Mouse (Mus musculus) midbrain, embryonic 10.5 days (tissue): ENCODE results near the gene Bcl7c. TPM values are rescaled to one million over a fixed set of nuclear protein-coding genes. Genes with fewer than 3 reads are reported as not detected.
A peak's percentile ranks its signal among the peaks of the same experiment; 100 is the strongest.

ENCODE experiments used
- DNase-seq: peaks from one replicate; pipeline ENCODE4 v3.0.0-alpha.2; 2017; ENCODE audit warnings: low spot score
- H3K27ac ChIP-seq: fragments of 300-500 bp; sonication (generic); replicated peaks from 2 replicates; pipeline ENCODE4 v1.5.1; 2016; ENCODE audit warnings: mild to moderate bottlenecking
- H3K27me3 ChIP-seq: fragments of 300-500 bp; sonication (generic); 2 replicates; pipeline ENCODE4 v1.6.1; 2016; ENCODE audit warnings: low read depth, mild to moderate bottlenecking; ENCODE audit not compliant: poor library complexity, severe bottlenecking
- H3K36me3 ChIP-seq: fragments of 300-500 bp; sonication (generic); 2 replicates; pipeline ENCODE4 v1.6.1; 2016; ENCODE audit warnings: mild to moderate bottlenecking, moderate library complexity
- H3K4me1 ChIP-seq: fragments of 300-500 bp; sonication (generic); 2 replicates; pipeline ENCODE4 v1.6.1; 2016
- H3K4me3 ChIP-seq: fragments of 300-500 bp; sonication (generic); 2 replicates; pipeline ENCODE4 v1.5.1; 2016; ENCODE audit warnings: mild to moderate bottlenecking, moderate library complexity
- H3K9me3 ChIP-seq: fragments of 300-500 bp; sonication (generic); replicated peaks from 2 replicates; pipeline ENCODE4 v1.6.1; 2016; ENCODE audit warnings: mild to moderate bottlenecking
- WGBS: fragments of 180-500 bp; shearing (Covaris S2); methylation state at CpG from one replicate; pipeline ENCODE4 v1.1.7; 2016; 5-methylcytosine and 5-hydroxymethylcytosine counted together
- polyA plus RNA-seq: library from polyadenylated mRNA; unstranded; fragments of >200 nt; fragmentation: Nextera tagmentation; extraction: Ambion mirVana; gene quantifications from 2 replicates; pipeline ENCODE4 v1.2.1, GENCODE M21; 2016

Gene Bcl7c
- 47.8 and 48.9 TPM in 2 replicates for polyA plus RNA-seq

DNA sequence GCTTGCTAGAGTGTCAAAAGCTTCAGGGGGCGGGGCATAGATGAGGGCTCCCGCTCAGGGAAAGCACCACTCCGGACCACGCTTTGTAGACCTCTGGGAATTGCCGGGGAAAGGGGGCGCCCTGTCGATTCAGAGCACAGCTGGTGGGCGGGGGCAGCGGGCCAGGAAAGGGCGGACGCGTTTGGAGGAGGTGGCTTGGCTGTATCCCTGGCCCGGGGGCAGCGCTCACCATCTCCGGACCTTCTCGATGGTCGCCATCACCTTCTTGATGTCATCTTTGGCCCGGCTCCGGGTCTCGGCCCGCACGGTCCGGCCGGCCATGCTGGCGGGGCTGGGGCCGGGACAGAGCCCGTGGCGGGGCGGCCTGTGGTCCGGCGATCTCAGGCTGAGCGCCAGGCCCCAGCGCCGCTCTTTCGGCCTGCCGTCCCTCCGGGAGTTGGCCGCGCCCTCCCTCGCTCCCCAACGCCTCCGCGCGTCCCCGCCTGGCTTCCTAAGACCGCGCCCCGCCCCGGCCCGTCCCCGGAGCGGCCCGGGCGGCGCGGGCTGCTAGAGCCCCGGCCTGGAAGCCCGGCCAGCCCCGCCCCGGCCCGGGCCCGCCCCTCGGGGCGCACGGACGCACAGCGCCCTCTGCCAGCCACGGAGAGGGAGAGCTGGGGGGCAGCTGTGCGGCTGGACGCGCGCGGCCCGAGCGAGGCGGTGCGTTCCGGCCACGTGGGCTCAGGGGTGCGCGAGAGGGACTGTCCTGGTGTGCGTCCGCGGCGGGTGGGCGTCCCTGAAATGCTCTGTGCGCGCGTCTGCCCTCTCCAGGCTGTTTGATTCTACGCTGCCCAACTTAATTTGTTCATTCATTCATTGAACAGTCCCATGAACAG lies at the start of gene Bcl7c:
Gene Bcl7c, minus strand, starts transcription at position 727 of the 872 bp plus-strand sequence.
- H3K9me3 ChIP-seq = no peaks in the 10 kb centered on the region
- peak within 1 kb of the TSS; percentile 96 for H3K27ac ChIP-seq
- DNase-seq = peak; percentile 93
- WGBS = under 1% methylated on average over 83 of the region's 90 CpGs
- peaks cover 69% of the 10 kb centered on the region for H3K4me1 ChIP-seq
- H3K4me3 ChIP-seq = peak within 1 kb of the TSS; percentile 81
- no peaks in the 10 kb centered on the region for H3K27me3 ChIP-seq
- peaks cover 35% of the 10 kb centered on the region for H3K36me3 ChIP-seq

DNA sequence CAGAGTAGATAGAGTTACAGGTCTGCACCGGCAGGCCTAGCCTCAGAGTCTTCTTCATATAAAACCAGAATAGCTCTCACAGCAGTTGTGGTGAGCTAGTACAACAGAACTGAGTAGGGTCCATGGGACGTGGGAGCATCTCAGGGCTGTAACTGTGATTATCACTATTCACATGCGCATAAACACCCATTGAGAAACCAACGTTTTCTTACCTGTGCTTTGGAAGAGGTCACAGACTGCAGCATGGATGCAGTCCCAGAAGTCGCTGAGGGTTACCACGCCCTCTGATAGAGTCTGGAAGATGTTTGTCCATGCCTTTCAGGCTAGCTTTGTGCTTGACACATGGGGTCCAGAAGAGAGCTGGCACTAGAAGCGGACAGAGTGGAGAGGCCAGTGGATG lies 45.0 kb upstream of the Bcl7c start:
- H3K4me3 ChIP-seq = no peak overlapping the region
- H3K27me3 ChIP-seq = no peaks in the 10 kb centered on the region
- DNase-seq = no peak
- no peak overlapping the region for H3K27ac ChIP-seq
- WGBS = 95% methylated on average over 7 of the region's 7 CpGs
- H3K36me3 ChIP-seq = peaks cover 100% of the 10 kb centered on the region
- no peaks in the 10 kb centered on the region for H3K9me3 ChIP-seq
- H3K4me1 ChIP-seq = peaks cover 13% of the 10 kb centered on the region

DNA sequence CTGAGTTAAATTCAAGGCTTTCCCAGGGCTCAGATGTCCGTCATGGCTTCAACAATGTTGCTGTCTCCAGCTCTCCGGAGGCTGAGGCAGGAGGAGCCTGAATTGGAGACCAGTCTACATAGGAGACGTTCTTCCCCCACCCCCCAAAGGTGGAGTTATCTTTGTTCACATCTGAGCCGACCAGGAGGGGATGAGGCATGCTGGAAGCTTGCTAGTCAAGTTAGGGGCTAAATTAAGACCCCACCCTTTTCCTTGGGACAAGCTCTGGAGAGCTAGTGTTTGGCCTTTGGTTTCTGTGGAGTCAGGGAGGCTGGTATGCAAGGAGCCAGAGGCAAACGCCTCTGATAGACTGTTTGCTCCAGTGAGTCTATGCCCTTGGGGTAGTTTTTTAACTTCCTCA lies 44.4 kb upstream of the Bcl7c start:
- Histone ChIP-seq H3K27ac (no peak overlapping the region), H3K4me3 (no peak overlapping the region), H3K9me3 (no peaks in the 10 kb centered on the region), H3K36me3 (peaks cover 100% of the 10 kb centered on the region), H3K27me3 (no peaks in the 10 kb centered on the region), H3K4me1 (peaks cover 16% of the 10 kb centered on the region)
- no peak for DNase-seq
- 86% methylated on average over 5 of the region's 5 CpGs for WGBS

- Histone ChIP-seq H3K4me1 (peaks cover 26% of the 10 kb centered on the region), H3K27me3 (no peaks in the 10 kb centered on the region), H3K36me3 (peaks cover 94% of the 10 kb centered on the region), H3K9me3 (no peaks in the 10 kb centered on the region), H3K27ac (no peak overlapping the region), H3K4me3 (no peak overlapping the region)
- 93% methylated on average over 27 of the region's 27 CpGs for WGBS
- DNase-seq = no peak
These were observed 43.3 kb upstream of the Bcl7c start for GRCm38 (mm10) chr7:127752069-127752468.

DNA sequence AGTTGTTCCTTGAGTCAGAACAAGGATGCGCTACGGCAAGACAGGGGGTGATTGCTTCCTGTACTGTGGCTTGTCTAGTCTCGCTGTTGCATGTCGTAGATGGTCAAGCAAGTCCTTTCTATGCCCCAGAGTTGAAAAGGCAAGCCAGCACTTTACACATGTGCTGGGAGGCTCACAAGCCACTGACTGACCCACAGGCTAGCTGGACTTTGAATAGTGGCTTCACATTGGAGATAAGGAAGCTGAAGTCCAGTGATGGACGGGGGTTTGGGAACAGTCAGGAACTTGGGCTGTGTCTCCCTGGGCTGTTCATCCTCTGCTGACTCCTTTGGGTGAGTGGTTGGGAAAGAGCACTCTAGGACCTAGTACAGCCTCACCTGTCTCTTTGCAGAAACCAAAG lies 42.9 kb upstream of the Bcl7c start:
- no peaks in the 10 kb centered on the region for H3K9me3 ChIP-seq
- H3K36me3 ChIP-seq = peaks cover 90% of the 10 kb centered on the region
- H3K4me3 ChIP-seq = no peak overlapping the region
- no peaks in the 10 kb centered on the region for H3K27me3 ChIP-seq
- H3K27ac ChIP-seq = no peak overlapping the region
- 96% methylated on average over 5 of the region's 5 CpGs for WGBS
- peaks cover 29% of the 10 kb centered on the region for H3K4me1 ChIP-seq
- no peak for DNase-seq

- Histone ChIP-seq H3K4me3 (peak overlapping the region; percentile 11; the same call in 1 of the 2 replicates), H3K27me3 (no peaks in the 10 kb centered on the region), H3K9me3 (no peaks in the 10 kb centered on the region), H3K27ac (no peak overlapping the region), H3K36me3 (peaks cover 78% of the 10 kb centered on the region), H3K4me1 (peaks cover 25% of the 10 kb centered on the region)
- WGBS = 89% methylated on average over 19 of the region's 19 CpGs
- no peak for DNase-seq
These were observed 41.7 kb upstream of the Bcl7c start for GRCm38 (mm10) chr7:127750131-127751127.

DNA sequence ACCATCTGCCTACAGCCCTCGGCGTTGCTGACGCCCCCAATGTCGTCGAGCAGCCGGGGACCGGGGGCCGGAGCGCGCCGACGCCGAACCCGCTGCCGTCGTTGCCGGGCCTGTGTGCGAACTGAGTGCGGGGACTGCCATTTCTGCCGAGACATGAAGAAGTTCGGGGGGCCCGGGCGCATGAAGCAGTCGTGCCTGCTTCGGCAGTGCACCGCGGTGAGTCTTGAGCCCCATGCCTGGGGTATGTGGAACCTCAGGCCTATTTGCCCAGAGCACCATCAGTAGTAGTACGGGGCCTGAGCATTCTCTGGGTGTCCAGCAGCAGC lies 39.5 kb upstream of the Bcl7c start:
- Histone ChIP-seq H3K4me1 (peaks cover 34% of the 10 kb centered on the region), H3K27ac (peak overlapping the region; percentile 98), H3K9me3 (no peaks in the 10 kb centered on the region), H3K27me3 (no peaks in the 10 kb centered on the region), H3K36me3 (peaks cover 56% of the 10 kb centered on the region), H3K4me3 (peak overlapping the region; percentile 95)
- 95% methylated on average over 28 of the region's 28 CpGs for WGBS
- no peak for DNase-seq

- Histone ChIP-seq H3K36me3 (peaks cover 51% of the 10 kb centered on the region), H3K27ac (peak overlapping the region; percentile 98), H3K4me3 (peak overlapping the region; percentile 95), H3K9me3 (no peaks in the 10 kb centered on the region), H3K27me3 (no peaks in the 10 kb centered on the region), H3K4me1 (peaks cover 34% of the 10 kb centered on the region)
- whole genome bisulfite sequencing = 39% methylated on average over 6 of the region's 6 CpGs
- DNase-seq = no peak
These were observed 39.0 kb upstream of the Bcl7c start for GRCm38 (mm10) chr7:127747559-127748234.

GRCm38 (mm10) chr7:127746494-127747491 lies 38.1 kb upstream of the Bcl7c start:
- DNase-seq = peak; percentile 73
- H3K36me3 ChIP-seq = peaks cover 42% of the 10 kb centered on the region
- H3K4me3 ChIP-seq = peak overlapping the region; percentile 95
- no peaks in the 10 kb centered on the region for H3K27me3 ChIP-seq
- no peaks in the 10 kb centered on the region for H3K9me3 ChIP-seq
- peak overlapping the region; percentile 98 for H3K27ac ChIP-seq
- H3K4me1 ChIP-seq = peaks cover 34% of the 10 kb centered on the region
- 0% methylated on average over 41 of the region's 62 CpGs for WGBS

DNA sequence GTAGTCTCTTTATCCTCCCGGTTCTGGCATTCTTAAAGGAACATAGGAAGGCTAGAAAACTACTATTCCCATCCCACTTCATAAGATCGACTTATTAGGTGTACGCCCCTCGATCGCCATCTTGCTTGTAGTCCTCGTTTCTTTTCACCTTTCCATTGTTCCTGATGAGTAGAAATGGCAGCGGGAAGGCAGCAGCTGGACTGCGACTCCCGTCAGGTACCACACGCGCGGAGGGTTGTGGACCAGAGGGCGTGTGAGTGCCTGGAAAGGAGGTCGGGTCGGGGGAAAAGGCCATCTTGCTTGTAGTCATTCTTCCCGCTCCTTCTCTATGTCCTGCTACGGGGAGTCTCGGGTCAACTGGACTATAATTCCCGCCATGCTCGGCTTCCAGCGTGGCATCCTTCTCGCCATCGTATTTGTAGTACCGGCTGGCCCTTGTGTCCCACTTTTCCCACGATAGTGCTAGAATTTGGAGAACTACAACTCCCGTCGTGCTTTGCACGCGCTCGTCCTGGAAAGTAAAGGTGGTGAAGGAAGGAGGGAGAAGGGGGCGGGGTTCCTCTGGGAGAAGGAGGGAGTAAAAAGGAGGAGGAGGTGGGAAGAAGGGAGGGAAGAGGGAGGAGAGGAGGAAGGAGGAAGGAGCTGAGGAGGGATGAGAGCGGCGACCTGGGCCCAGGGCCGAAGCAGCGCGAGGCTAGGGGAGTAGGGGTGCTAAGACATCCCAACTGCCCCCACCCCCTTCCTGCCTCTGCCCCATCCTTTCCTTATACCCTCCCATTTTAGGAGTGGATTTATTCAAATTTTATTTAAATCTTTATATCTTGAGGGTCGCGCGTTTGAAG lies 37.1 kb upstream of the Bcl7c start:
- H3K9me3 ChIP-seq = no peaks in the 10 kb centered on the region
- peak overlapping the region; percentile 95 for H3K4me3 ChIP-seq
- DNase-seq = peak; percentile 95
- peak overlapping the region; percentile 98 for H3K27ac ChIP-seq
- WGBS = under 1% methylated on average over 39 of the region's 39 CpGs
- peaks cover 34% of the 10 kb centered on the region for H3K4me1 ChIP-seq
- peaks cover 32% of the 10 kb centered on the region for H3K36me3 ChIP-seq
- H3K27me3 ChIP-seq = no peaks in the 10 kb centered on the region

- Histone ChIP-seq H3K27me3 (no peaks in the 10 kb centered on the region), H3K9me3 (no peaks in the 10 kb centered on the region), H3K27ac (peak overlapping the region; percentile 98), H3K4me1 (peaks cover 34% of the 10 kb centered on the region), H3K36me3 (peaks cover 26% of the 10 kb centered on the region), H3K4me3 (peak overlapping the region; percentile 95)
- WGBS = under 1% methylated on average over 19 of the region's 19 CpGs
- peak; percentile 95 for DNase-seq
These were observed 36.5 kb upstream of the Bcl7c start for GRCm38 (mm10) chr7:127745251-127745651.
